Mouse (Mus musculus) ES-Bruce4 (cell line): ENCODE measurements around the gene Scamp1. TPM values are rescaled to one million over a fixed set of nuclear protein-coding genes. Genes with fewer than 3 reads are reported as not detected.

Experiments
- H3K27ac ChIP-seq: 2 replicates; pipeline ENCODE4 v1.5.1; 2012; ENCODE audit warnings: low read length, inconsistent platforms; ENCODE audit not compliant: insufficient read depth
- H3K27me3 ChIP-seq: 2 replicates; pipeline ENCODE4 v1.6.1; 2012; ENCODE audit warnings: mild to moderate bottlenecking, low read length, inconsistent platforms; ENCODE audit not compliant: control insufficient read depth, poor library complexity, insufficient read depth, severe bottlenecking
- H3K36me3 ChIP-seq: 2 replicates; pipeline ENCODE4 v1.6.1; 2012; ENCODE audit warnings: inconsistent platforms, mild to moderate bottlenecking, low read length, moderate library complexity; ENCODE audit not compliant: control insufficient read depth, poor library complexity, insufficient read depth, severe bottlenecking
- H3K4me1 ChIP-seq: one replicate; pipeline ENCODE4 v1.8.1; 2011; ENCODE audit warnings: low read length; ENCODE audit not compliant: control insufficient read depth, insufficient read depth
- H3K4me3 ChIP-seq: 2 replicates; pipeline ENCODE4 v1.5.1; 2011; ENCODE audit warnings: low read depth, mild to moderate bottlenecking, low read length
- H3K9ac ChIP-seq: 2 replicates; pipeline ENCODE4 v1.6.1; 2012; ENCODE audit warnings: low read depth, mild to moderate bottlenecking, inconsistent platforms; ENCODE audit not compliant: poor library complexity, severe bottlenecking
- H3K9me3 ChIP-seq: replicated peaks from 2 replicates; pipeline ENCODE4 v1.6.1; 2012; ENCODE audit warnings: mild to moderate bottlenecking, low read length, inconsistent platforms; ENCODE audit not compliant: control insufficient read depth, poor library complexity, insufficient read depth, severe bottlenecking
- CTCF ChIP-seq: IDR thresholded peaks from one replicate; pipeline ENCODE4 v1.8.1; 2011; ENCODE audit warnings: low read depth, low read length
- EP300 ChIP-seq: IDR thresholded peaks from 2 replicates; pipeline ENCODE4 v1.6.1; 2011; ENCODE audit warnings: low read depth, low read length; ENCODE audit not compliant: insufficient read depth
- POLR2A ChIP-seq: IDR thresholded peaks from one replicate; pipeline ENCODE4 v1.8.1; 2011; ENCODE audit warnings: low read length; ENCODE audit not compliant: insufficient read depth
- polyA plus RNA-seq: library from polyadenylated mRNA; stranded (reverse); fragments of >200 nt; gene quantifications from 2 replicates; pipeline ENCODE4 v1.2.4, GENCODE M21; 2011; ENCODE audit warnings: low read depth; ENCODE audit not compliant: missing spikeins, insufficient read depth, insufficient read length

The Scamp1 gene
- polyA plus RNA-seq, 1 experiment: 43.5 TPM

DNA sequence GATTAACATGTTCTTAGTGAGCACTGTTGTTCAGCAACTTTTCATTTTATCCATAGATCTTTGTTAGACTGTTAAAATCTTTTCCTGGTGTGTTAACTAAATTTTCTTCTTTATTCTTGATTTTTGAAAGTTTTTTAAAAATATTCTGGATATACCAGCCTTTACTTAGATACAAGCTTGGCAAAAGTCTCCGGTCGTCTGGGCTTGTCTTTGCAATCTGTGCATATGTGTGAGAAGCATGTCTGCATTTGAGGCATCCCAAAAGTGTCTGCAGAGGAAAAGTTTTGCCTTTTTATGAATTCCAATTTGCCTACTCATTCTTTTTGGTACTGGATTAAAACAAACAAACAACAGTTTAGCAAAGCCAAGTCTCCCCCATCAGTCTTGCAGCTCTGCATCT, 73.5 kb downstream of the Scamp1 start:
- H3K9ac ChIP-seq: no peak overlapping the region
- 0 out of 2 replicates have a peak, but pooled peaks cover 2% of the 10 kb centered on the region for H3K9me3 ChIP-seq
- no peak overlapping the region for H3K4me3 ChIP-seq
- TF ChIP-seq CTCF (no peak), EP300 (no peak), POLR2A (no peak)
- no peaks in the 10 kb centered on the region for H3K4me1 ChIP-seq
- no peak overlapping the region for H3K27ac ChIP-seq
- H3K27me3 ChIP-seq: no peaks in the 10 kb centered on the region
- H3K36me3 ChIP-seq: no peaks in the 10 kb centered on the region

- Histone ChIP-seq H3K9ac (no peak overlapping the region), H3K36me3 (no peaks in the 10 kb centered on the region), H3K9me3 (0 out of 2 replicates have a peak, but pooled peaks cover 2% of the 10 kb centered on the region), H3K27me3 (no peaks in the 10 kb centered on the region), H3K4me3 (no peak overlapping the region), H3K27ac (no peak overlapping the region), H3K4me1 (no peaks in the 10 kb centered on the region)
- TF ChIP-seq EP300 (no peak), POLR2A (no peak), CTCF (no peak)
These were observed 74.2 kb downstream of the Scamp1 start for GRCm38 (mm10) chr13:94211236-94212119.

DNA sequence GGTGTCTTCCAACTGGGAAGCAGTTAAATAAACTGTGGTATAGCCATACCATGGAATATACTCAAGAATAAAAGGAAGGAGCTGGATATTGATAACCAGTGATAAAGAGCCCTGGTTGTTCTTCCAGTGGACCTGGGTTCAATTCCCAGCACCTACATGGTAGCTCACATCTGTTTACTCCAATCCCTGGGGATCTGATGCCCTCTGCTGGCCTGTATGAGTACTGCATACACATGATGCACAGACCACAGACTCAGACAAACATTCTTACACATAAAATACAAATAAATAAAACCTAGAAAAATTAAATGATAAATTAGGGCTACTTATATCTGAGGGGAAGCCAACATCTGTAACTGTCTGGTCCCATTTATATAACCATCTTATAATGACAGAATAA, 76.8 kb downstream of the Scamp1 start:
- no peak overlapping the region for H3K4me3 ChIP-seq
- no peaks in the 10 kb centered on the region for H3K36me3 ChIP-seq
- TF ChIP-seq CTCF (peak; percentile 6), EP300 (no peak), POLR2A (no peak)
- H3K27me3 ChIP-seq: no peaks in the 10 kb centered on the region
- H3K9ac ChIP-seq: no peak overlapping the region
- 0 out of 2 replicates have a peak, but pooled peaks cover 2% of the 10 kb centered on the region for H3K9me3 ChIP-seq
- H3K27ac ChIP-seq: no peak overlapping the region
- no peaks in the 10 kb centered on the region for H3K4me1 ChIP-seq

- H3K36me3 ChIP-seq: no peaks in the 10 kb centered on the region
- no peak overlapping the region for H3K27ac ChIP-seq
- H3K4me3 ChIP-seq: no peak overlapping the region
- TF ChIP-seq EP300 (no peak), CTCF (no peak), POLR2A (no peak)
- H3K9me3 ChIP-seq: 0 out of 2 replicates have a peak, but pooled peaks cover 2% of the 10 kb centered on the region
- H3K9ac ChIP-seq: no peak overlapping the region
- no peaks in the 10 kb centered on the region for H3K27me3 ChIP-seq
- H3K4me1 ChIP-seq: no peaks in the 10 kb centered on the region
These were observed 77.7 kb downstream of the Scamp1 start for GRCm38 (mm10) chr13:94207973-94208372.

GRCm38 (mm10) chr13:94205234-94205633, 80.4 kb downstream of the Scamp1 start:
- Histone ChIP-seq H3K4me1 (no peaks in the 10 kb centered on the region), H3K4me3 (no peak overlapping the region), H3K9ac (no peak overlapping the region), H3K9me3 (0 out of 2 replicates have a peak, but pooled peaks cover 2% of the 10 kb centered on the region), H3K27me3 (no peaks in the 10 kb centered on the region), H3K36me3 (no peaks in the 10 kb centered on the region), H3K27ac (no peak overlapping the region)
- TF ChIP-seq CTCF (peak; percentile 77), EP300 (no peak)

DNA sequence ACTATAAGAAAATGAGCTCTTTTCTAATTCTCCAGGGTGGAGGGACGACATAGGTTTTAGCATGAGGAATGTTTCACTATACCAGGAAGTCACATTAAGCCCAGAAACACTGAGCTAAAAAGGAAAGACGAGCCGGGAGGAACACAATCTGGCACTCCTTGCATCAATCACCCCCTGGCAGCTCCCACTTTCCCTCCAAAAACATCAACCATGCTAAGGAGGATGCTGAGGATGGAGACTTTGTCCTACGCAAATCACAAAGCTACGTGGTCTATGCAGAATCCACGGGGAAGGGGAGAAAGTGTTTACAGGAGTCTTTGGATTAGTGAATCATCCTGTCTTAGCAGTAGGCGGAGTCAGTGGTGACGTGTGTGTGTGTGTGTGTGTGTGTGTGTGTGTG, 85.8 kb downstream of the Scamp1 start:
- no peak overlapping the region for H3K9ac ChIP-seq
- TF ChIP-seq CTCF (no peak), POLR2A (no peak), EP300 (no peak)
- H3K9me3 ChIP-seq: no peaks in the 10 kb centered on the region
- no peaks in the 10 kb centered on the region for H3K27me3 ChIP-seq
- no peak overlapping the region for H3K27ac ChIP-seq
- H3K4me1 ChIP-seq: no peaks in the 10 kb centered on the region
- no peak overlapping the region for H3K4me3 ChIP-seq
- H3K36me3 ChIP-seq: no peaks in the 10 kb centered on the region
